Comparison of ENCODE assay signal across 10 mouse cellular contexts in the genomic region with DNA sequence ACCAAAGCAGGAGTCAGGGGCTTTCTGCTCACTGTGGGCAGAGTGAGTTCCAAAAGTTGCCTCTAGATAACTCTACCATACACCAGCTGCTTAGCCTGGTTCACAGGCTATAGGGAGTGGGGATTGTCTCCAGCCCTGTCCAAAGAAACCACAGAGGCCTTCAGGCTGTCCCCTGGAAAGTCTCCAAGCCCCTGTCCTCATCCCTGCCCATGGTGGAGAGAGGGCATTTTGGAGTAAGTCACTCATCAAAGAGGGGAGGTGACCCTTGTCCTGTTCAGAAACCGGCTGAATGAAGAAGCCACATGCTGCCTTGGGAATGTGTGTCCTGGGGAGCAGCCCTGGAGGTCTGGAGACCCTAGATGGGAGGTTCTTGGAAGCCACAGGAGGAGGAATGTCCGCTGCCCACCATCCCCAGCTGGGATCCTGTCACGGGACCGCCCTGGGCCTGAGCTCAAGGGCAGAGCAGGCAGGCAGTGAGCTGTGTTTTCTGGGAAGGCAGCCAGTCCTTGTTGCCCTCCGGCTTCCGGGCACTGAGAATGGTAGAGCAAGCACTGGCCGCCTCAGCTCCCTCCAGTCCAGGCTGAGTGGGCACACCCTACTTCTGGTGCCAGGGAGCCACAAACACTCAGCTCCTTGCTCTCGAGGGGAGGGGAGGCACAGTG.
DNase-seq lines count a peak whose midpoint lies in the region; ATAC-seq and TF ChIP-seq lines count a peak whose summit lies in the region.
"Had no signal": no experiment of that assay in that cellular context is flagged by ENCODE, and none has a peak within 500 bp of the region (broad histone marks: within the 10 kb centered on the region; RNA-seq: fewer than 3 reads in every experiment).

No protein-coding gene starts in this region.

- H3K79me2 ChIP-seq in liver, adult 2 months (ENCODE audit: control insufficient read depth, insufficient read depth, low read length): no peaks in the 10 kb centered on the region

- ATAC-seq in liver, embryonic 12.5 days: no peak
- ATAC-seq in lung, embryonic 15.5 days (ENCODE audit: borderline replicate concordance, extremely low read depth, low FRiP score, low TSS enrichment): no peak
- ATAC-seq in inflammation-experienced regulatory T-cells, adult 6 months: no peak
- ATAC-seq in granulocyte monocyte progenitor cell, adult 5-6 weeks (replicated peaks; ENCODE audit: poor library complexity, severe bottlenecking): no peak

- H3K4me1 ChIP-seq in liver, adult 2 months (ENCODE audit: control insufficient read depth, insufficient read depth, low read length): peaks cover 17% of the 10 kb centered on the region
- H3K4me1 ChIP-seq in liver, embryonic 12.5 days: peaks cover 44% of the 10 kb centered on the region
- peaks cover 86% of the 10 kb centered on the region for H3K4me1 ChIP-seq in lung, embryonic 15.5 days

- 22% methylated on average over 8 of the region's 8 CpGs for WGBS in liver, adult 2 months
- WGBS in liver, embryonic 12.5 days (ENCODE audit: insufficient replicate concordance): 72% methylated on average over 8 of the region's 8 CpGs
- whole genome bisulfite sequencing in lung, embryonic 15.5 days: 56% methylated on average over 8 of the region's 8 CpGs

- H3K9me3 ChIP-seq in liver, embryonic 12.5 days (replicated peaks): no peaks in the 10 kb centered on the region
- no peaks in the 10 kb centered on the region for H3K9me3 ChIP-seq in lung, embryonic 15.5 days
- H3K9me3 ChIP-seq: G1E; midbrain, embryonic 12.5 days had no signal

- H3K27me3 ChIP-seq in liver, adult 2 months (ENCODE audit: control insufficient read depth, insufficient read depth, low read length): no peaks in the 10 kb centered on the region
- H3K27me3 ChIP-seq in liver, embryonic 12.5 days (replicated peaks): peaks cover 37% of the 10 kb centered on the region
- no peaks in the 10 kb centered on the region for H3K27me3 ChIP-seq in lung, embryonic 15.5 days

- no peak overlapping the region for H3K4me3 ChIP-seq in liver, adult 2 months (ENCODE audit: insufficient read depth, low read depth, low read length)
- no peak overlapping the region for H3K4me3 ChIP-seq in liver, embryonic 12.5 days
- H3K4me3 ChIP-seq in lung, embryonic 15.5 days: no peak overlapping the region

- no peak for TF ChIP-seq CTCF in liver, adult 2 months (IDR thresholded peaks at IDR 0.05; ENCODE audit: low read depth, low read length)

- peak; percentile 63 for DNase-seq in liver, adult 2 months (ENCODE audit: extremely low read depth, low read depth, low spot score)
- DNase-seq in brain, adult 2 months (ENCODE audit: low read depth, low spot score): peak; percentile 90
- peak; percentile 47 to 55 for DNase-seq in frontal cortex, postnatal 10 days (ENCODE audit: low spot score in 2 of 2)
- peak; percentile 97 for DNase-seq in kidney, adult 9 months

- no peaks in the 10 kb centered on the region for H3K36me3 ChIP-seq in liver, adult 2 months (ENCODE audit: control insufficient read depth, insufficient read depth, low read length)
- no peaks in the 10 kb centered on the region for H3K36me3 ChIP-seq in liver, embryonic 12.5 days
- H3K36me3 ChIP-seq in lung, embryonic 15.5 days: no peaks in the 10 kb centered on the region
- H3K36me3 ChIP-seq: midbrain, embryonic 12.5 days had no signal

- H3K9ac ChIP-seq in liver, adult 2 months (ENCODE audit: low read depth, low read length): no peak overlapping the region
- no peak overlapping the region for H3K9ac ChIP-seq in liver, embryonic 12.5 days
- no peak overlapping the region for H3K9ac ChIP-seq in lung, embryonic 15.5 days

- no peak overlapping the region for H3K27ac ChIP-seq in liver, adult 2 months (replicated peaks; ENCODE audit: insufficient read depth, low read depth, low read length)
- no peak overlapping the region for H3K27ac ChIP-seq in liver, embryonic 12.5 days
- H3K27ac ChIP-seq in lung, embryonic 15.5 days: peak overlapping the region; percentile 86
- H3K27ac ChIP-seq: midbrain, embryonic 12.5 days had no signal

- TF ChIP-seq POLR2A in liver, adult 2 months (IDR thresholded peaks at IDR 0.05; ENCODE audit: extremely low read depth, insufficient read depth, low read length): no peak

- no peak overlapping the region for H3K4me2 ChIP-seq in liver, embryonic 12.5 days
- H3K4me2 ChIP-seq in lung, embryonic 15.5 days: no peak overlapping the region
